Mouse (Mus musculus) intestine, postnatal 0 days (tissue): ENCODE measurements around the gene Snn. TPM values are rescaled to one million over a fixed set of nuclear protein-coding genes. Genes with fewer than 3 reads are reported as not detected.

Experiments
- ATAC-seq: fragments of 200-750 bp; cut with Nextera tagmentation; 2 replicates; pipeline ENCODE4 v1.8.0; 2017; ENCODE audit warnings: mild to moderate bottlenecking, moderate TSS enrichment, moderate library complexity
- H3K27ac ChIP-seq: fragments of 300-500 bp; sonication (generic); 2 replicates; pipeline ENCODE4 v1.5.1; 2014; ENCODE audit warnings: mild to moderate bottlenecking, low read depth, low read length, moderate library complexity
- H3K27me3 ChIP-seq: fragments of 300-500 bp; sonication (generic); replicated peaks from 2 replicates; pipeline ENCODE4 v1.6.1; 2014; ENCODE audit warnings: low read length, mixed read lengths; ENCODE audit not compliant: control insufficient read depth, insufficient read depth
- H3K36me3 ChIP-seq: fragments of 300-500 bp; sonication (generic); 2 replicates; pipeline ENCODE4 v1.6.1; 2014; ENCODE audit warnings: mild to moderate bottlenecking, moderate library complexity; ENCODE audit not compliant: control insufficient read depth, insufficient read depth
- H3K4me1 ChIP-seq: fragments of 300-500 bp; sonication (generic); replicated peaks from 2 replicates; pipeline ENCODE4 v1.6.1; 2014; ENCODE audit warnings: antibody characterized with exemption, low read length, mixed read lengths; ENCODE audit not compliant: control insufficient read depth, insufficient read depth
- H3K4me2 ChIP-seq: fragments of 300-500 bp; sonication (generic); replicated peaks from 2 replicates; pipeline ENCODE4 v1.6.1; 2014; ENCODE audit warnings: low read depth, mild to moderate bottlenecking, moderate library complexity
- H3K4me3 ChIP-seq: fragments of 300-500 bp; sonication (generic); 2 replicates; pipeline ENCODE4 v1.5.1; 2014; ENCODE audit warnings: low read depth, low read length
- H3K9ac ChIP-seq: fragments of 300-500 bp; sonication (generic); 2 replicates; pipeline ENCODE4 v1.6.1; 2014; ENCODE audit warnings: mild to moderate bottlenecking, low read depth, low read length
- H3K9me3 ChIP-seq: fragments of 300-500 bp; sonication (generic); 2 replicates; pipeline ENCODE4 v1.6.1; 2016; ENCODE audit warnings: mixed run types; ENCODE audit not compliant: control insufficient read depth
- CTCF ChIP-seq: sonication (generic); IDR thresholded peaks from 2 replicates; pipeline ENCODE4 v1.5.1; 2016; ENCODE audit warnings: low read depth, mild to moderate bottlenecking, control low read depth, antibody characterized with exemption, moderate library complexity
- WGBS: fragments of 180-500 bp; shearing (Covaris S2); extraction: QIAGEN DNeasy Blood & Tissue Kit; methylation state at CpG from one replicate; pipeline ENCODE4 v1.1.7; 2014; 5-methylcytosine and 5-hydroxymethylcytosine counted together
- polyA plus RNA-seq: library from polyadenylated mRNA; unstranded; fragments of >200 nt; fragmentation: Nextera tagmentation; extraction: Ambion mirVana; gene quantifications from 2 replicates; pipeline ENCODE4 v1.2.1, GENCODE M21; 2015

Gene Snn
- polyA plus RNA-seq, 1 experiment from 2014 or later, result 8.9 TPM

DNA sequence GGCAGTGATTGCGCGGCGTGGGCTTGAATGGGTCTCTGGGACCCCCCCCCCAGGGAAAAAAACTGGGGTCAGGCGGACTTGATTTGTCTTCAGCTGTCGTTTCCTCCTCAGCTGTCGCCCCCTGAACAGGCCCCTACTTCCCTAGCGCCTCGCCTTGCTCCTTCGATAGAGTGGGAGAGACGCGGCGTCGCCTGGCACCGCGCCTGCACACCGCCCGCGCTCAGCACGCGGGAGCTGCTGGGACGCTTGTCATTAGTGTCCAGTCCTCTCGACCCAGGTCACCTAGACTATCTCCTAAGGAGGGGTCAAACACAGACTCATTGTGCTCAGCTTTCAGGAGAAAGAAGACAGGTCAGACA, 6.1 kb downstream of the Snn start:
- Histone ChIP-seq H3K27ac (peak overlapping the region; percentile 76), H3K4me1 (peaks cover 12% of the 10 kb centered on the region), H3K9ac (peak overlapping the region; percentile 70), H3K4me2 (peak overlapping the region; percentile 93), H3K36me3 (no peaks in the 10 kb centered on the region), H3K4me3 (peak overlapping the region; percentile 80), H3K9me3 (no peaks in the 10 kb centered on the region), H3K27me3 (no peaks in the 10 kb centered on the region)
- no peak for ATAC-seq
- WGBS, result under 1% methylated on average over 22 of the region's 22 CpGs
- no peak for TF ChIP-seq CTCF

DNA sequence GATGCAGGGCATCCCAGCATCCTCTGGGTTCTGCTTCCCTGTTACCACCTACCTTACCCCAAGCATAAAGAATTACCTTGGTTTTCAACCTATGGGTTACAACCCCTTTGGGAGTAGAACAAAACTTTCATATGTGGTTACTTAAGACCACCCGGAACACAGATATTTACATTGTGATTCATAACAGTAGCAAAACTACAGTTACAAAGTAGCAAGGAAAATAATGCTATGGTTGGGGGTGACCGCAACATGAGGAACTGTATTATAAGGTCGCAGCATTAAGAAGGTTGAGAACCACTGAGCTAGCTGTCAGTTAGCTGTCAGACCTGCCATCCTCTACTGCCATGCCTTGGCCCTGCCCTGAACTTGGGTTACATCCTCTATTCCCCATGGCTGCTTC, 7.9 kb downstream of the Snn start:
- Histone ChIP-seq H3K27me3 (no peaks in the 10 kb centered on the region), H3K4me3 (no peak overlapping the region), H3K4me1 (peaks cover 12% of the 10 kb centered on the region), H3K27ac (no peak overlapping the region), H3K36me3 (peaks cover 2% of the 10 kb centered on the region; the same call in 1 of the 2 replicates), H3K9ac (no peak overlapping the region), H3K4me2 (no peak overlapping the region), H3K9me3 (no peaks in the 10 kb centered on the region)
- 89% methylated on average over 3 of the region's 3 CpGs for WGBS
- ATAC-seq, result no peak
- no peak for TF ChIP-seq CTCF

- Histone ChIP-seq H3K27ac (no peak overlapping the region; the same call in 1 of the 2 replicates), H3K4me1 (peaks cover 12% of the 10 kb centered on the region), H3K9me3 (no peaks in the 10 kb centered on the region), H3K36me3 (peaks cover 8% of the 10 kb centered on the region), H3K4me2 (0 out of 2 replicates have a peak overlapping the region, but pooled peaks have one; percentile 24), H3K9ac (no peak overlapping the region), H3K4me3 (no peak overlapping the region), H3K27me3 (no peaks in the 10 kb centered on the region)
- WGBS, result 57% methylated on average over 6 of the region's 6 CpGs
- TF ChIP-seq CTCF, result no peak
- ATAC-seq, result no peak
These were observed 8.5 kb downstream of the Snn start for GRCm38 (mm10) chr16:11069271-11069670.

DNA sequence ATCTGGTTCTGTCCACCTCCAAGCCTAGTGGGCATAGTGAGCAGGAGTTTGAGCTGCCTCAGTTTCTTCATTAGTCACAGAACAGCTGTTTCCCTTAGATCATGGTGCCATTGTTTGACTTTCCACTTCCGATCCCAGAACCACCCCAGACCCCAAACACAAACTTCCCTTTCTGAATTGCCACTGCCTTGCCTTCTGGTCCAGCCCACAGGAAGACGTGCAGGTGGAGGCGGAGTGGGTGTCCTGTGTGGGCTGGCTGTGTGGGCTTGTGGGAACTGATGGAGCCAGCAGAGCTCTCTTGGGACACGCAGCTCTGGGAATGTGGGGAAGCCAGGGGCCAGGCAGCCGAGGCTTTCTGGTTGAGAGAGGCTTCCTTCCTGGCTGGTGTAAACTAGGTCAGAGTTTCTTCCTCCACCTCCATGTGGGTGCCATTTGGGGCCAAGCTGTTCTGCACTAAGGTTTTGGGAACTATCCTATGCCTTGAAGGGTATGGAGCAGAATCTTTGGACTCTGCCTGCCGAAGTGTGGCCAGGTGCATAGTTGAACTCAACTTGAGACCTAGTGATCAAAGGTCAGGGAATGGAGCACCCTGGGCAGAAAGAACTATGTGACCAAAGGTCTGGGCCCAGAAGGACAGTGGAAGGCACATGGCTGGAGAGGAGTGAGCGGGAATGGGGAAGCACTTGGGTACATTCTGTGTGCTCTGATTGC, 9.1 kb downstream of the Snn start:
- ATAC-seq, result no peak
- Histone ChIP-seq H3K9ac (no peak overlapping the region), H3K4me3 (no peak overlapping the region), H3K9me3 (no peaks in the 10 kb centered on the region), H3K27ac (peak overlapping the region; percentile 41), H3K4me2 (0 out of 2 replicates have a peak overlapping the region, but pooled peaks have one; percentile 24), H3K4me1 (peaks cover 12% of the 10 kb centered on the region), H3K36me3 (peaks cover 14% of the 10 kb centered on the region), H3K27me3 (no peaks in the 10 kb centered on the region)
- TF ChIP-seq CTCF, result no peak
- WGBS, result 45% methylated on average over 7 of the region's 7 CpGs

DNA sequence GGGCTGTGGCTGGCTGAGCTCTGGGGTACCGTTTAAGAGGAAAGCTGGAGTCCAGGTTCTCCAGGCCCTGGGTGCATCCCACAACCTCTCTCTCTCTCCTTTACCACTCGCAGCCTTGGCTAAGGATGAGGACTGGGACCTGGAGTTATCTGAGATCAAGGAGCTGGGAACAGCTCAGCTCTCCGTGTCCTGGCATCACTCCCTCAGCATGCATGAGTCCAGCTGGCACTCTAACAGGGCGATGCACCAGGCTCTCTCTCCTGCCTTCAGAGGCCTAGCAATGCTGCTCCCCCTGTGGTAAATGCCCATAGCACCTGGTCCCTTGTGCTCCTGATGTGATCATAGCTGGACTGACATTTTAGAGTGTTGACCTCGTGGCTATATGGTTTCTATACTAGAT, 10.4 kb downstream of the Snn start:
- TF ChIP-seq CTCF, result no peak
- Histone ChIP-seq H3K36me3 (peaks cover 27% of the 10 kb centered on the region), H3K9ac (no peak overlapping the region), H3K4me2 (no peak overlapping the region), H3K4me1 (peaks cover 8% of the 10 kb centered on the region), H3K4me3 (no peak overlapping the region), H3K9me3 (no peaks in the 10 kb centered on the region), H3K27ac (no peak overlapping the region), H3K27me3 (no peaks in the 10 kb centered on the region)
- 85% methylated on average over 5 of the region's 5 CpGs for WGBS
- ATAC-seq, result no peak

DNA sequence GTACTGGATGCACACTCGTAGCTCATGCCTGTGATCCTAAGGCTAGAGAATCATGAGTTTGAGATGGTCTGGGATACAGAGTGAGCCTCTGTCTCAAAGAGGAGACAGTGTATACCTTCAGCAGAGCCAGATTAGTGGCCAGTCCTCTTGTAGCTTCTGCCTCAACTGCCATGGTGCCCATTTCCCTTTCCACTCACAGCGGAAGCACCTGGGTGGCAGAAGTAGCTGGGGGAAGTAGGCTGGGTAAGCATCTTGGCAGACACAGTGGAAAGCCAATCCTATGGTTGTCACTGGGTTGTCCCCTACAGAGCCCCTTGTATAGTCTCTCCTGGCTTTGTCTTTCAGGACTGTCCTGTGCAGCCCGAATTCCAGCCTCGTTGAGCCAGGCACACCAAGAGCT, 11.1 kb downstream of the Snn start:
- H3K4me3 ChIP-seq, result no peak overlapping the region
- H3K36me3 ChIP-seq, result peaks cover 34% of the 10 kb centered on the region
- no peak overlapping the region for H3K9ac ChIP-seq
- H3K9me3 ChIP-seq, result no peaks in the 10 kb centered on the region
- H3K27me3 ChIP-seq, result no peaks in the 10 kb centered on the region
- TF ChIP-seq CTCF, result no peak
- no peak overlapping the region for H3K4me2 ChIP-seq
- H3K4me1 ChIP-seq, result peaks cover 8% of the 10 kb centered on the region
- WGBS, result 85% methylated on average over 4 of the region's 4 CpGs
- H3K27ac ChIP-seq, result no peak overlapping the region
- no peak for ATAC-seq
